Mouse (Mus musculus) kidney, adult 2 months (tissue): Measurements from ENCODE around the gene Gm525. TPM values are rescaled to one million over a fixed set of nuclear protein-coding genes. Genes with fewer than 3 reads are reported as not detected.

ENCODE experiments used
- DNase-seq: peaks from one replicate; pipeline ENCODE4 v3.0.0; 2021
- H3K27ac ChIP-seq: fragments of 200-500 bp; 2 replicates; pipeline ENCODE4 v1.5.1; 2012; ENCODE audit warnings: low read depth, low read length, control low read depth, inconsistent platforms; ENCODE audit not compliant: insufficient read depth
- H3K27me3 ChIP-seq: fragments of 200-500 bp; replicated peaks from 2 replicates; pipeline ENCODE4 v1.6.1; 2012; ENCODE audit warnings: mild to moderate bottlenecking, moderate library complexity, low read length, inconsistent platforms; ENCODE audit not compliant: control insufficient read depth, insufficient read depth
- H3K36me3 ChIP-seq: fragments of 200-500 bp; 2 replicates; pipeline ENCODE4 v1.6.1; 2012; ENCODE audit warnings: mild to moderate bottlenecking, moderate library complexity, low read length, inconsistent platforms; ENCODE audit not compliant: control insufficient read depth, insufficient read depth
- H3K4me1 ChIP-seq: fragments of 200-500 bp; 2 replicates; pipeline ENCODE4 v1.6.1; 2011; ENCODE audit warnings: low read length; ENCODE audit not compliant: control insufficient read depth, insufficient read depth
- H3K4me3 ChIP-seq: fragments of 200-500 bp; 2 replicates; pipeline ENCODE4 v1.5.1; 2011; ENCODE audit warnings: mild to moderate bottlenecking, low read depth, low read length, control low read depth; ENCODE audit not compliant: insufficient read depth
- CTCF ChIP-seq: fragments of 200-500 bp; conservative IDR thresholded peaks from 2 replicates; pipeline ENCODE4 v1.5.1; 2011; ENCODE audit warnings: low read depth, mild to moderate bottlenecking, control low read depth, low read length, moderate library complexity, mixed read lengths; ENCODE audit not compliant: insufficient read depth, insufficient read length
- POLR2A ChIP-seq: fragments of 200-500 bp; IDR thresholded peaks from one replicate; pipeline ENCODE4 v1.6.1; 2011; ENCODE audit warnings: low read depth, low read length, control low read depth
- WGBS: fragments of 180-500 bp; shearing (Covaris S2); methylation state at CpG from one replicate; pipeline ENCODE4 v1.1.7; 2018; 5-methylcytosine and 5-hydroxymethylcytosine counted together
- polyA plus RNA-seq: library from polyadenylated mRNA; depleted of rRNA; stranded (reverse); fragments of >200 nt; gene quantifications from 2 replicates; pipeline ENCODE4 v1.2.3, GENCODE M21; 2012; rRNA removed

Gene Gm525
- polyA plus RNA-seq, 1 experiment = 1.6 TPM

DNA sequence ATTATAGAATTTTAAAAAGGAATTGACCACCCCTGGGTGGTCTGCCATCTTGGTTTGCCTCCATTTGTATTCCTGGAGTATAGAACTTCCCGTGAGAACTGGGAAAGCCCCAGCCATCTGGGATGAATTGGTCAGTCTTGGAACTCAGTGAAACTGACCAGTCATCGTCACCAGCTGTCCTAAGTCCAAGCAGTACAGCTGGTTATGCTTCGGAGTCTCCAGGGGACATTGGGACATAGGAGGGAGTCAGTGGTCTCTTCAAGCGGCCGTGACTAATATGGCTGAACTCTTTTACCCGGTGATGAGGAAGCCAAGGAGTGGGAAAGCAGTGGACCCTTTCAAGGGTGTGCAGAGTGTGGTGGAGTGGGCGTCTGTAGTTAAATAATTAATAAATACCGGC, 31.6 kb downstream of the Gm525 start:
- H3K4me3 ChIP-seq = no peak overlapping the region
- no peaks in the 10 kb centered on the region for H3K27me3 ChIP-seq
- H3K4me1 ChIP-seq = no peaks in the 10 kb centered on the region
- 68% methylated on average over 8 of the region's 8 CpGs for WGBS
- no peak overlapping the region for H3K27ac ChIP-seq
- TF ChIP-seq CTCF = no peak
- no peak for TF ChIP-seq POLR2A
- no peak for DNase-seq
- no peaks in the 10 kb centered on the region for H3K36me3 ChIP-seq

DNA sequence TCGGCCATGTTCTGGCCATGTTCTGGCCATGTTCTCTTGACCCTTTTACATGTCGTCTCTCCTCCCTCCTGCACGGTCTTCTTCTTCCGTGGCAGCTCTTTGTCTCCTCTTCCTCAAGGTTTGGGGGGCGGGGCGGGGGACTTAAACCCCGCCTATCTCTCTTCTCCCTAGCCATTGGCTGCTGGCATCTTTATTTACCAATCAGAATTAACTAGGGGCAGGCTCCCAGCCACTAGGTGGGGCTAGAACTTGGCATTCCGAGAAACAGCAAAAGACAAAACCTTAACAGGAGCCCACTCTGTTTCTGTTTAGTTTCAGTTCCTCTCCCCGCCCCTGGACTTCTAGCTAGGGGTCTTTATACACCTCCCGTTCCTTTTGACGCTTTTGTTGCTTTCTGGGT, 32.2 kb downstream of the Gm525 start:
- no peaks in the 10 kb centered on the region for H3K4me1 ChIP-seq
- no peaks in the 10 kb centered on the region for H3K36me3 ChIP-seq
- H3K27me3 ChIP-seq = no peaks in the 10 kb centered on the region
- H3K27ac ChIP-seq = no peak overlapping the region
- no peak for TF ChIP-seq POLR2A
- TF ChIP-seq CTCF = no peak
- DNase-seq = no peak
- 87% methylated on average over 11 of the region's 11 CpGs for WGBS
- H3K4me3 ChIP-seq = no peak overlapping the region

DNA sequence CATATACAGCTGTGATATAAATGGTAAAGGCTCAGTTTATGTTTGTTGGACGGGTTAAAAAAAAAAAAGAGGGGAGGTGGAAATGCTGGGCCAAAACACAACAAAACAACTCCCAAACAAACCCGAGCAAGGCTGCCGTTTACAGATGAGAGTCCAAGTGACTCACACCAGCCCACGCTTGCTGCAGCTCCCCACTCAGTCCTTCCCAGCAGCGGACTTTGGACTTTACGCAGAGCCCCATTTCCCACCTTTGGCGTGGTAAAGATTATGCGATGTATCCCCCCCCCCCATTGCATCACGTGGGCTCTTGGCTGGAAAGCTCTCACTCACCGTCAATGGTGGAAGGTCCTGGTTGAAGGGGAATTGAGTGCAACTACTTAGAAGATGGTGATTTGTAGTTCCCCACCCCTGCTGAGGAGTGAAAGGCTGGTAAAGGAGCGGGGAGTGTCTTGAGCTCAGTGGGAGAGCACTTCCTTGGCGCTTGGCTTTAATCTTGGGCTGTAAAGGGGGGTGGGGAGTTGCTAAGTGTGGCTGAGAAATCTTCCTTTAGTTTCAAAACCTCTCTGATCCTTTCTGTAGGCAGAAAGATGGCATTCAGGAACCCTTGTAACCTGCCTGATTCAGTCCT, 33.7 kb downstream of the Gm525 start:
- no peaks in the 10 kb centered on the region for H3K36me3 ChIP-seq
- 43% methylated on average over 12 of the region's 12 CpGs for WGBS
- H3K27ac ChIP-seq = no peak overlapping the region
- no peak for DNase-seq
- no peak overlapping the region for H3K4me3 ChIP-seq
- TF ChIP-seq POLR2A = no peak
- no peak for TF ChIP-seq CTCF
- H3K4me1 ChIP-seq = no peaks in the 10 kb centered on the region
- H3K27me3 ChIP-seq = no peaks in the 10 kb centered on the region

DNA sequence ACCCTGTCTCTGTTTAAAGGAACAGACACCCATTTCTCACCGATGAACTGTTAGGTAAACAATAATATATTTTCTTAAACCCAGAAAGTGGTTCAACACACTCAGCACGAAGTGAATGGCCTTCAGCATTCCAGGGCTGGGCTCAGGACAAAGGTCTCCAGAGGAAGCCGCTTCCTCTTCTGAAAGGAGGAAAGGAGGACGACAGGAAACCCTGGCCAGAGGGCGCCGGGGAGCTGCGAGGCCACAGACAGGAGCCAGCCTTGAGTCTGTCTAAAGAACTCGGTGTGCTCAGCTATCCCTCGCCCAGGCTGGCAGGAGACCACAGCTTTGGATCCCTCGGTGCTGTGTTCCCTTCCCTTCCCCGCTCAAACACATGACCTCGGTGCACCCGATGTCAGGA, 50.8 kb downstream of the Gm525 start:
- Histone ChIP-seq H3K27me3 (no peaks in the 10 kb centered on the region), H3K4me1 (0 out of 2 replicates have a peak, but pooled peaks cover 3% of the 10 kb centered on the region), H3K36me3 (no peaks in the 10 kb centered on the region), H3K27ac (no peak overlapping the region), H3K4me3 (no peak overlapping the region)
- TF ChIP-seq CTCF = no peak
- no peak for TF ChIP-seq POLR2A
- 17% methylated on average over 13 of the region's 13 CpGs for WGBS
- peak; percentile 43 for DNase-seq

DNA sequence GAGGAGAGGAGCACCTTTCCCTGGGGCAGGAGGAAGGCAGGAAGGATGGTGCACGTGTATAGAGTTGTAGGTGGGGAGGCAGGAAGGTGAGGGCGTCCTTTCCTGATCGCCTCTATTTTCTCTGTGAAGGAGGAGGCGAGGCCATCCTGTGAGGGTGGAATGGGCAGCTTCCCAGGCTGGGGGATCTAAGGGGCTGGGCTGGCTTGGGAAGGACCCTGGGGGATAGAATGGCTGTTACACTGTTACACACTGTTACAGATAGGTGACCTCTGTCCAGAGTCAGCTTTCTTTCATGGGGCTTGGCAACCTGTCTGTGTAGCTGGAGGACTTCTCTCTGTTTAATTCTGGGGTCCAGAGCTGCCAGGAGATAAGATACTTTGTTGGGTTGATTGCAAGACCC, 57.2 kb downstream of the Gm525 start:
- Histone ChIP-seq H3K4me1 (no peaks in the 10 kb centered on the region), H3K27ac (no peak overlapping the region), H3K27me3 (no peaks in the 10 kb centered on the region), H3K4me3 (no peak overlapping the region), H3K36me3 (no peaks in the 10 kb centered on the region)
- WGBS = 51% methylated on average over 4 of the region's 4 CpGs
- no peak for DNase-seq
- TF ChIP-seq POLR2A = no peak
- TF ChIP-seq CTCF = no peak

DNA sequence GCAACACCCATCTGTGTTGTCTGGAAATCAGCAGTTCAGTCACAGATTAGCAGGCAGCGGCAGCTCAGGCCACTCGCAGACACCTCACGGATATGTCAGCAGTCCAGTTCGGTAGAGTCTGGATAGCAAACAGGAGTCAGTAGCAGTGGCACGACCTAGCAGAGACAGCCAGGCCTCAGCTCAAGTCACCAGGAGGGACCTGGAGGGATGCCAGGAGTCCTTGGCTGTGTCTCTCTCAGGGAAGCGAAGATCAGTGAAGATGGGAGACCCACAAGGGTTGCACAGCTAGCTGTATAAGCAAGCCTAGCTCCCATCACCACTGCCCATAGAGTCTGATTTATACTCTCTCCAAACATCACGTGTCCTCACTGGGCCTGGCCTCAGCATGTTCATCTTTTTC, 58.8 kb downstream of the Gm525 start:
- DNase-seq = peak; percentile 2

DNA sequence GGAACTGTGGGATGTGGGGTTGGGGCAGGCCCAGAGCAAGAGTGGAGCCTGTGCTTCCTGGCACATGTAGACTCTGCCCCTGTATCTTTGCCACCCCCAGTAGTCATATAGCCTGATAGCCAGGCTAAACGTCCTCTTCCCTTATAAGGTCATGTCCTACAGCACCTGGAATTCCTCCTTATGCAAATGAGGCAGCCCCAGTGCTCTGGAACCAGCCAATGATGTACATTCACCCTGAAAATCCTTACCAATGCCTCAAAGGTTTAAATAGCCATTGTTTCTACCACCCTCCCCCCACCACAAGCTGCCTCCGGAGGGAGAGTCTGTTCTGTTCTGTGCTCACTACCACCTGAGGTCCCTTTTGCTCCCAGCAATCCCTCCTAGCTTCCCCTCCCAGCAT, 60.6 kb downstream of the Gm525 start:
- 57% methylated on average over 2 of the region's 2 CpGs for WGBS
- Histone ChIP-seq H3K36me3 (no peaks in the 10 kb centered on the region), H3K4me3 (no peak overlapping the region), H3K4me1 (no peaks in the 10 kb centered on the region), H3K27me3 (no peaks in the 10 kb centered on the region), H3K27ac (no peak overlapping the region)
- no peak for TF ChIP-seq CTCF
- TF ChIP-seq POLR2A = no peak
- DNase-seq = no peak

More for the DNA sequence above, 58.8 kb downstream of the Gm525 start:
- H3K4me3 ChIP-seq = no peak overlapping the region
- no peaks in the 10 kb centered on the region for H3K36me3 ChIP-seq
- TF ChIP-seq CTCF (no peak), POLR2A (no peak)
- H3K4me1 ChIP-seq = no peaks in the 10 kb centered on the region
- H3K27me3 ChIP-seq = no peaks in the 10 kb centered on the region
- no peak overlapping the region for H3K27ac ChIP-seq
- WGBS = 83% methylated on average over 7 of the region's 7 CpGs

DNA sequence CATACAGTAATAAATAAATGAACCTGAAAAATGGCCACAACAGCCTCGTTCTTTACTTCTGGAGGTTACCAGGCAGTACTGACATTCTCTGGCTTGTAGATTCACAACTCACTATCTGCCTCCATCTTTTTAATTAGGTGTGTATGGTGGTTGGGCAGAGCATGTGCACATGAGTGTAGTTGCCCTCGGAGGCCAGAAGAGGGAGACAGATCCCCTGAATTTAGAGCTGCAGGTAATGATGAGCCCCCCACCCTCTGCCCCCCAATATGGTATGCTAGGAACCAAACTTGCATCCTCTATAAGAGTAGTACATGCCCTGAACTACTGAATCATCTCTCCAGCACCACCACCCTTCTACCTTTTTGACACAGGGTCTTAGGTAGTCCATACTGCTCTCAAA, 64.3 kb downstream of the Gm525 start:
- no peak for TF ChIP-seq POLR2A
- TF ChIP-seq CTCF = no peak
- Histone ChIP-seq H3K4me1 (no peaks in the 10 kb centered on the region), H3K27ac (no peak overlapping the region), H3K36me3 (no peaks in the 10 kb centered on the region), H3K4me3 (no peak overlapping the region), H3K27me3 (no peaks in the 10 kb centered on the region)
- WGBS = 98% methylated on average over 2 of the region's 2 CpGs
- DNase-seq = no peak

Other genes starting within 250 kb of the Gm525 start
- 72.6 and 73.1 TPM in 2 replicates for gene Akap1, start 209.3 kb upstream of the Gm525 start, polyA plus RNA-seq
- 61.5 and 74.1 TPM in 2 replicates for gene Scpep1, start 118.4 kb upstream of the Gm525 start, polyA plus RNA-seq
- 0.92 and 1.5 TPM in 2 replicates for gene Elobl, start 106.9 kb upstream of the Gm525 start, polyA plus RNA-seq
- 3.1 and 3.6 TPM in 2 replicates for gene Coil, start 103.6 kb upstream of the Gm525 start, polyA plus RNA-seq
- 27.3 and 35.0 TPM in 2 replicates for gene Trim25, start 74.5 kb upstream of the Gm525 start, polyA plus RNA-seq
- gene Dgke, start 7.0 kb upstream of the Gm525 start, polyA plus RNA-seq = 2.4 and 2.8 TPM in 2 replicates
- gene Nog, start 228.5 kb downstream of the Gm525 start, polyA plus RNA-seq = 0.66 and 1.1 TPM in 2 replicates